Mouse (Mus musculus) kidney, postnatal 14 days (tissue): ENCODE data around the gene Thnsl1.
"Not testable (repeated sequence)": the region's sequence is repeated elsewhere in the genome, so short reads cannot be mapped to it uniquely, and the experiment has no call there.

Source experiments
- DNase-seq: peaks from one replicate; pipeline ENCODE4 v3.0.0; 2022; ENCODE audit warnings: mixed read lengths

Thnsl1 gene

DNA sequence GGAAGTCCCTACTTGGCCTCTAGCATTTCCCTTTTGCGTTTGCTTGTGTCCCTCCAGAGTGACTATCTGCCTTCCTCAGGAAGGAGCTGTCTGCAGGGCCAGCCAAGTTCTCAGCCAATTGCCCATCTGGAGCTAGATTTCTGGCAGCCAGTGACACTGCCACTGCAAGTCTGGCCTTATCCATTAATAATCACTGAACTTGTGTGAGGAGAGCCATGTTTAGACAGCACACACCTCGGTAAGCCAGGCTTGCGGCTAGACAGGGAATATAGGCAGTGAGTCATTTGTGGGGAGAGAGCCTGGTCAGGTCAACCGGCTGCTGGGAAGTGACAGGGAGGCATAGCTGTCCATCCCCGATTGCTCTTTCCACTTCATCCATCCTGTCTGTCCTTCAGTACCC, 31.3 kb downstream of the Thnsl1 start:
- DNase-seq, result peak; percentile 31

DNA sequence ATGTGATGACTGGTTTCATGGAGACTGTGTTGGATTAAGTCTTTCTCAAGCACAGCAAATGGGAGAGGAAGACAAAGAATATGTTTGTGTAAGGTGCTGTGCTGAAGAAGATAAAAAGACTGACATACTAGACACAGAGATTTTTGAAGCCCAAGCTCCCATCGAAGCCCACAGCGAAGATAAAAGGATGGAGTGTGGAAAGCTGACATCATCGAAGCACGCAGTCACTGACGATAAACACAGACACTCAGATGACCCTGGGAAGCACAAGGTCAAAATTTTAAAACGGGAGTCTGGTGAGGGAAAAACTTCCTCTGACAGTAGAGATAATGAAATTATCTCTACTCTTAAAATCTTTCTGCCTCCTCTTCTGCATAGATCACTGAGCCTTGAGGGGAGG, 38.6 kb downstream of the Thnsl1 start:
- DNase-seq, result not testable (repeated sequence)

DNA sequence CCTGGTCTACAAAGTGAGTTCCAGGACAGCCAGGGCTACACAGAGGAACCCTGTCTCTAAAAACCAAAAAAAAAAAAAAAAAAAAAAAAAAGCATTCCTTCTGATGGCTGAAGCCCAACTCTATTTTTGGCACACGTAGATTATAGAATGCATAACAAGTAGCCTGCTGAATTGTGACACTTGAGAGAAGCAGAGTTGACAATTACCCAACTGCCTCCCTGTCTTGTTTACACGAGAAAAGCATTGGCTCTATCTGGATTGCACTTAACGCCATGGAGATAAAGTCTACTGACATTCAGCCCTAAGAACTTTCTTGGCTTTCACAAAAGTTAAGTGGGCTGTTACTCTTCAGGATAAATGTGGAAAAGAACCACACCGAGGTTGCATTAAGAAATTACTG, 39.5 kb downstream of the Thnsl1 start:
- no peak for DNase-seq

DNA sequence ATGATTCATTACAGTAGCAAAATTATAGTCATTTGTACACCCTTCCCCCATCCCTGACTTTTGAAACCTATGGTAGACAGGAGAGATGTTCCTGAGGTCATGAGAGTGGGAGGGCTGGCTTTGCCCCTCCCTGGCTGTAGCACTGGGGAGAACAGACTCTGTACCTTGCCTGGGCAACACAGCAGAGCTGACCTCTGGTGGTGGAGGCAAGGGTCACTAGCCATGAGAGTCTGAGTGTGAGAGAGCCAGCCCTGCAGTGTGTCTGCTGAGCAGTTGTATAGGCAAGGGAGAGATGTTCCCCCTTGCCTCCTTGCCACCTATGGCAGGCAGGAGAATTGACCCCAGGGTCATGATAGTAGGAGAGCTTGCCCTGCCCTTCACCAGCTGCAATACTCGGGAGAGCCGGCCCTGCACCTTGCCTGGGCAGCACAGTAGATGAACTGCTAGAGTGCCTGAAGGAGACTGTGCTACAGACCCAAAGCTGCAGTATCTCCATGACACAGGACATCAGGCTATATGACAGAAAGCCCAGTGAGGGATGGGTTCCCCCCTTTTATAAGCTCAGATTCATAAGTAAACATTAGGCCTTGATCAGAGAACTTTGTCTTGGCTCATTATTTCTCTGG, 40.1 kb downstream of the Thnsl1 start:
- DNase-seq, result peak; percentile 21

DNA sequence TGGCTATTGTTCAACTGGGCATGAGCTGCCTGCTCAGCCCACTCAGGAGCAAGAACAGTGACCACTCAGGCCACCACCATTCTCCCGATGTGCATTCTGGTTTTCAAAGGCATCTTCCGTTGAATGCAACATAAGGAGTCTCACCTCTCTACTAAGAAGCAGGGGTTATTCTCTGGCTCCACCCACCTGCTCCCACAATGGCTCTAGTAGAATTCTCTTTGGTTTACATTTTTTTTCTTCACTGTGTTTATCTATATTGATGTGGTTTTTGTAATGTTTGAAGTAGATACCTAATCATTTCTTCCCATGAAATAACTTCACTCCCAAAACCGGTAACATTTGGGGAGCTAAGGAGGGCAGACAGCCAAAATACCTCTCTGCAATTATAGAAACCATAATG, 48.1 kb downstream of the Thnsl1 start:
- no peak for DNase-seq

DNA sequence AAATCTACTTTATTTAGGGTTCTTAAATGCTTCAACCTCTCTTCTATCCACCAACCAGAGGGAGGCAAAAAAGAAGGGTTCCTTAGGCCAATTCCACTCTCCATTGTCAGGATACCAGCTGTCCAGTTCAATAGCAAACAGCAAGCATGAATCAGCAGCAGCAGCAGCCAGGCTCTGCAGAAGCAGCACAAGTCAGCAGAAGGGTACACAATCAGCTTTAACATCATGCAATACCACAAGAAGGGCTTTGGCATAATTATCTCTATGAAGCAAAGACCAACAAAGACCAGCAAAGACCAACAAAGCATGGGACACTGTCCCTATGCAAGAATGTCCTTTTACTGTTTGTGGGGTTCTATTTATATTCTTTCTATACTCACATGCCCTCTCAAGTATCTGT, 48.8 kb downstream of the Thnsl1 start:
- DNase-seq, result no peak

DNA sequence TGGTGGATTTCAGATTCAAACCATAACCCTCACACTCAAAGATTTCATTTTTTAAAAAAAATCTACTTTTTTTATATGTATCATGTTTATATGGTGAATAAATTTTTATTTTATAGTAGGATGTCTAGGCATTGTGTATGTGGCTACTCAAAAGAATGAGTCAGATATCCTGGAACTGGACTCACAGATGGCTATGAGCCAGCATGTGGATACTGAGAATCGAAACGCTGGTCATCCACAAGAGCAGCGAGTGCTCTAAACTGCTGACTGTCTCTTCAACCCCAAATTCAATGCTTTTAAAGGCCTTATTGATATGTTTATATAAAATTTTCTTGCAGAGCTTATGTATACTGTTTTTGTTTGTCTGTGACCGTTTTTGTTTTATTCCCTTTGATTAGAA, 52.8 kb downstream of the Thnsl1 start:
- no peak for DNase-seq

DNA sequence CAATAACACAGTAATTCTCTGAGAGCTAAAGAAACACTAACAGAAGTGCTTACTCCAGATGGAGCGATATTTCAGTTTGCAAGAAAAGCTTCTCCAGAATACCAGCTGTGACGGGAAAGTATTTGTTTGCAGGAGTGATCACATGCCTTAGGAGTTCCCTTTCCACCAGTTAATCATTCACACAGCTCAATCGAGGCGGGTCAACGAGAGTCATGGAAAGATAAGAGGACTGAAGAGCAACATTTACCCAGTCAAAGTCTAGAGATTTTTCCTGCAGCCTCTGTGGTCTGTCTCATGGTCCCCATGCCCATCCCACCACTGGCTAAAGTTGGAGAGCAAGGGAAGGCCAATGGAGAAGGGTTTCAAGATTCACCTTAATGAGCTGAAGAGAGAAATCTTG, 53.6 kb downstream of the Thnsl1 start:
- DNase-seq, result no peak

DNA sequence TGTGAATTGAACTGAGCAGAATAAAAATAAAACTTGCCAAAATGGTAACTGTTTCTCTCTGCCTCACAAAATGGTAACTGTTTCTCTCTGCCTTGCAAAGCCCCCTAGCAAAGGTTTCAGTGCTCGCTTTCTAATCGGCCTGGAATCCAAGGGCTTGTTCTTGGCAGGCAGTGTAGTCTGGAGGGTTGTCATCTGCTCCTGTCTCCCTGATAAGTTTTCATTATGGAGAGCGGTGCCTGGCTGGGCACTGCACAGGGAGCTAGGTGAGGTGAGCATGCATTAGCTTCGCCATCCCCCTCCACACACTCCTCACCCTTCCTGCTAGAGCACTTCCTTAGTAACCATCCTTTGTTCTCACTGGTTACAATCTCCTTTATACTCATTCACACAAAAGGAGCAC, 54.5 kb downstream of the Thnsl1 start:
- no peak for DNase-seq

DNA sequence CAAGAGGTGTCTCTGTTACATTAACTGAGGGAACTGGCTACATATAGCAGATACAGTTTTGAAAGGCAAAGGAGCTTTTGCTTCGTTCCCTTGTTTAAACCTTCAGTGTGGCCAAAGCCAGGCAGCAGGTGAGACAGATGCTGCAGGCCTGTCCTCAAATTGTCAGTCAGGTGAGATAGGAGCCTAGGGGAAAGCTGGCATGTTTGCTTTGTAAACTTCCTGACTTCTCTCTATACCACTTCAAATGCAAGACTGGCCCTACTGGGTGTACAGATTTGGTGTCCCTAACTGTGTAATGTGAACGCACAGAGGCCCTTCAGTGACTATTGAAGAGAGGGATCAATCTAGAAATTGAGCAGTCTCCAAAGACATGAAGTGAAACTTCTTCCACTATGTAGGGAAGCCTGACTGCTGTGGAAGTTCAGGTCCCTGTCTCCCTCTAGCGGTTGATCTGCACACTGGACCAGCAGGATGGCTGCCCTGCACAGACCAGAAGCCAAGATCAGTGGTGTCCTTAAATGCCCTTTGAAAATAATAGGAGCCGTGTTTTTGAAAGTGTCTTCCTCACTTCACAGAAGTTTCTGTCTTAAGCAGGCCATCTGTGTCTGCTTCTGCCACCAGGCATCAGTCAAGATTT, 56.0 kb downstream of the Thnsl1 start:
- peak; percentile 62 for DNase-seq

DNA sequence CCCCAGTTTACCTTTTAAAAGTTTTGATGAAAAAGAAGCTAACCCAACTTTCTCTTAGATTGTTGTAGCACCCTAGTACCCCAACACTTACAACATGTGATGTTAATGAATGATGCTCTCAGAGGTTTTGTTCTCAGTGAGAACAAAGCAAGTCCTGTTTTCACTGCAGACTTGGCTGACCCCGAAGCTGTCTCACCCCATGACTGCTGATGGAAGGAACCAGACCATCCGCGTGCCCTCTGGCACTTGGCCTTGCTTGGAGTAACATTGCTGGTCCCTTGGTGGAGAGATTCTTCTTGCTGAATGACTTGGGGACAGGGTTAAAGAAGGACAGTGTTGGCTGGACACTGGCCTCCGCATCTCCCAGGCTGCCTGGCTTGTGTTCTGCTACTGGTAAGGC, 58.5 kb downstream of the Thnsl1 start:
- DNase-seq, result no peak
